Mouse (Mus musculus): Measurements from ENCODE around the gene Elf5. TPM values are rescaled to one million over a fixed set of nuclear protein-coding genes. Genes with fewer than 3 reads are reported as not detected.

The Elf5 gene
- total RNA-seq (2023) = not detected

DNA sequence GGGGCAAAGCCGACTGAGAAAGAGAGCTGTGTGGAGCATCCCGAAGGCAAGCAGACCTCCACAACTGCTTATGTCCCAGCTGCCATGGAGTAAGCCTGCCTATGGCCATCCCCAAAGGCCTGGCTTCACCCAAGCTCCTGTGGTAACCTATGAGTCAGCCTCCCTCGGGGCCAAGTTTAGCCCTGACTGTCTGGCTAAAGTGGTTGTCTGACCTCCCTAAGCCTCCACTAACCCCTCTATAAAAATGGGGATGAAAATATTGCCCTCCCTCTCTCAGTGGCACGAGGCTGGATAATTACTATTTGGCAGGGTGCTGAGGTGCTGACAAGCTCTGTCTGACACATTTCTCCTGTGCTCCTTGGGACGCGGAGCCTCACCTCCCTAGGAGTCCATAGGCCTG is at the start of gene Elf5:
TSS of gene Elf5 (plus strand) at position 341 of the 400 bp plus-strand sequence.

DNA sequence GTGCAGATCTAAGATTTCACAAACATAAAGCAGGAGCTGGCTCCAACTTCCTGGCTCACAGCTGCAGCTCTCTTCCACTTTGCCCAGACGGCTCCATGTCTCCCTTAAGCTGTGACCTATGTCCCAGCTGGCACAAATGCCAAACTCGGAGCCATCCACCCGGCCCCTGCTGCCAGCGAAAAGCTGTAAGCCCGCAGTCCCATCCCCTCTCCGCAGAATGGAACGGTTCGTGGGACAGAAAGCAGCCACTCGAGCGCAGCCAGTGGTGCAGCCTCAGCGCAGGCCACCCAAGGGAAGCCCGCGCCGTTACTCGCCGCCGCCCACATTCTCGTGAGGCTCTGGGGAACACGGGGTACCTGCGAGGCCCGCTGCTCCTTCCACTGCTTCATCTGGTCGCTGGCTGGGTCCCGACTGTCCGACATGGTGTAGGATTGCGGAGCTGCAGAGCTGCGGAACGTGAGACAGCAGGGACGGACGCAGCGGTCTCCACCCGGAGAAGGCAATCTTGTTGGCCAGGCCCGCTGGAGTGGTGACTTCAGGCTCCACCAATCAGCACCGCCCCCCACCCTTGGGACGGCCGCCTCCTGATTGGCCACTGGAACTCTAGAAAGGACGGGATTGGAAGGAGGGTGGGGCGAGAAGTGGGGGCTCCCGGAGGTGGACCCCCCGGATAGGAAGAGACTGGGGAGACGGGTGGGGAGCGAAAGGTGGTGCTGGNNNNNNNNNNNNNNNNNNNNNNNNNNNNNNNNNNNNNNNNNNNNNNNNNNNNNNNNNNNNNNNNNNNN is 73.3 kb downstream of the Elf5 start, which contains the start of gene Cat:
TSS of gene Cat (minus strand) at position 544 of the 785 bp plus-strand sequence.

Other genes with a start within 250 kb of the Elf5 start
- gene Ehf, start 108.4 kb upstream of the Elf5 start, total RNA-seq (2023) = not detected
- gene Cat, start 73.5 kb downstream of the Elf5 start, total RNA-seq (2023) = 60.2 TPM
- 83.2 TPM for gene Abtb2, start 154.6 kb downstream of the Elf5 start, total RNA-seq (2023)